Mouse (Mus musculus) G1E (cell line): ENCODE results near the gene Gipc3. TPM values are rescaled to one million over a fixed set of nuclear protein-coding genes. Genes with fewer than 3 reads are reported as not detected.

Source experiments
- ATAC-seq: 2 replicates; pipeline ENCODE4 v1.8.0; 2016; ENCODE audit warnings: mild to moderate bottlenecking; ENCODE audit not compliant: insufficient number of reproducible peaks, poor library complexity, low FRiP score, severe bottlenecking; ENCODE audit errors: extremely low read depth
- DNase-seq: peaks from one replicate; pipeline ENCODE4 v3.0.0; 2012; ENCODE audit warnings: low spot score
- H3K27me3 ChIP-seq: 2 replicates; pipeline ENCODE4 v1.6.1; 2012; ENCODE audit warnings: mild to moderate bottlenecking, low read length, inconsistent platforms; ENCODE audit not compliant: insufficient read depth
- H3K36me3 ChIP-seq: replicated peaks from 2 replicates; pipeline ENCODE3; 2012; ENCODE audit warnings: mild to moderate bottlenecking, inconsistent platforms
- H3K4me1 ChIP-seq: 2 replicates; pipeline ENCODE4 v1.6.1; 2012; ENCODE audit warnings: low read depth, low read length, inconsistent platforms, mixed read lengths; ENCODE audit not compliant: insufficient read depth
- H3K4me3 ChIP-seq: 2 replicates; pipeline ENCODE4 v1.5.1; 2012; ENCODE audit warnings: low read depth, mild to moderate bottlenecking, inconsistent platforms, low read length, moderate library complexity, mixed read lengths
- H3K9me3 ChIP-seq: replicated peaks from 2 replicates; pipeline ENCODE4 v1.6.1; 2012; ENCODE audit warnings: inconsistent platforms
- CTCF ChIP-seq: IDR thresholded peaks from 2 replicates; pipeline ENCODE4 v1.5.1; 2012; ENCODE audit warnings: low read depth, low read length, inconsistent platforms, mixed read lengths
- GATA1 ChIP-seq: IDR thresholded peaks from 2 replicates; pipeline ENCODE4 v1.6.1; 2012; ENCODE audit warnings: borderline replicate concordance, low read length, inconsistent platforms, mixed read lengths
- GATA2 ChIP-seq: IDR thresholded peaks from 2 replicates; pipeline ENCODE4 v1.6.1; 2012; ENCODE audit warnings: low read depth, low read length, inconsistent platforms, borderline replicate concordance
- POLR2AphosphoS5 ChIP-seq: IDR thresholded peaks from 2 replicates; pipeline ENCODE4 v1.6.1; 2012; ENCODE audit warnings: low read depth, low read length, inconsistent platforms; ENCODE audit not compliant: insufficient replicate concordance
- TAL1 ChIP-seq: conservative IDR thresholded peaks from 2 replicates; pipeline ENCODE4 v1.6.1; 2012; ENCODE audit warnings: low read depth, low read length, inconsistent platforms, mixed read lengths
- polyA plus RNA-seq: library from polyadenylated mRNA; stranded (reverse); fragments of >175 nt; gene quantifications from 2 replicates; pipeline ENCODE4 v1.2.3, GENCODE M21; 2012
- total RNA-seq, 2 experiments: library from RNA; stranded (forward) in 1 of 2; stranded (reverse) in 1 of 2; fragments of 200-1000 nt in 1 of 2; fragments of >200 nt in 1 of 2; fragmentation: Nextera tagmentation in 1 of 2; gene quantifications; 2 replicates each; pipeline ENCODE4 v1.2.3; 2014 to 2017

Gipc3 gene
- total and polyA plus RNA-seq, 3 experiments: 0.11 TPM; not detected in 2

GRCm38 (mm10) chr10:81382039-81382438, 39.0 kb upstream of the Gipc3 start:
- TF ChIP-seq GATA1 (no peak), TAL1 (peak; percentile 85)
- H3K4me3 ChIP-seq: peak overlapping the region; percentile 9; the same call in 1 of the 2 replicates
- no peaks in the 10 kb centered on the region for H3K9me3 ChIP-seq
- no peaks in the 10 kb centered on the region for H3K27me3 ChIP-seq
- DNase-seq (peak; percentile 62), ATAC-seq (peak; percentile 64)
- peaks cover 25% of the 10 kb centered on the region for H3K36me3 ChIP-seq
- H3K4me1 ChIP-seq: peaks cover 74% of the 10 kb centered on the region

DNA sequence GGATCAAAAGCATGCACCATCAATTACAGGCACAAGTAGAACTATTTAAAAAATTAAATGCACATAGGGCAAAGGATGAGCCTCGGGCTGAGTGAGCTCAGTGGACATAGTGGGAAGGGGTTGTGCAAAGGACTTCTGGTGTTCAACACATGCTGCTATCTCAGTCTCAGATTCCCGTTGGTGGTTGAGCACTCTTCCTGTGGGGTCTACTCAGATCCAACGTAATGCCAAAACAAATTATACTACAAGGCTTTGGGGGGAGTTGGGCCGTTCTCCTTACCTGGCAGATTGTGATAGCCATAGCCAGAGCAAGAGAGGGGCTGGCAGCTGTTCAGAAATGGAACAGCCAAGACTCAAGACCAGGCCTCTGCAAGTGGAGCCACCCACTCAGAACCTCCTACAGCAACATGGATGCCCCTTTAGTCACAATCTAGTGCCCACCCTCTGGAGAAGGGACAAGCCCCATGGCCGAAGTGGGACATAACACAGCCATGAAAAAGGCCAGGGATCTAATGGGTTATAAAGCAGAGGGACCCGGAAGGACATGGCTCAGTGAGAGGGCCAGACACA, 36.8 kb upstream of the Gipc3 start:
- no peaks in the 10 kb centered on the region for H3K9me3 ChIP-seq
- no peak for ATAC-seq
- TF ChIP-seq GATA2: no peak
- TF ChIP-seq GATA1: no peak
- no peak for TF ChIP-seq CTCF
- TF ChIP-seq POLR2AphosphoS5: no peak
- no peak for TF ChIP-seq TAL1
- no peak for DNase-seq
- peaks cover 27% of the 10 kb centered on the region for H3K36me3 ChIP-seq
- no peak overlapping the region for H3K4me3 ChIP-seq
- no peaks in the 10 kb centered on the region for H3K27me3 ChIP-seq
- peaks cover 71% of the 10 kb centered on the region for H3K4me1 ChIP-seq

GRCm38 (mm10) chr10:81379183-81379553, 36.1 kb upstream of the Gipc3 start:
- Histone ChIP-seq H3K36me3 (peaks cover 33% of the 10 kb centered on the region), H3K27me3 (no peaks in the 10 kb centered on the region), H3K4me3 (peak overlapping the region; percentile 85), H3K4me1 (peaks cover 73% of the 10 kb centered on the region), H3K9me3 (no peaks in the 10 kb centered on the region)
- no peak for ATAC-seq
- no peak for DNase-seq
- TF ChIP-seq POLR2AphosphoS5: no peak
- no peak for TF ChIP-seq TAL1
- no peak for TF ChIP-seq GATA2
- no peak for TF ChIP-seq GATA1
- TF ChIP-seq CTCF: no peak

DNA sequence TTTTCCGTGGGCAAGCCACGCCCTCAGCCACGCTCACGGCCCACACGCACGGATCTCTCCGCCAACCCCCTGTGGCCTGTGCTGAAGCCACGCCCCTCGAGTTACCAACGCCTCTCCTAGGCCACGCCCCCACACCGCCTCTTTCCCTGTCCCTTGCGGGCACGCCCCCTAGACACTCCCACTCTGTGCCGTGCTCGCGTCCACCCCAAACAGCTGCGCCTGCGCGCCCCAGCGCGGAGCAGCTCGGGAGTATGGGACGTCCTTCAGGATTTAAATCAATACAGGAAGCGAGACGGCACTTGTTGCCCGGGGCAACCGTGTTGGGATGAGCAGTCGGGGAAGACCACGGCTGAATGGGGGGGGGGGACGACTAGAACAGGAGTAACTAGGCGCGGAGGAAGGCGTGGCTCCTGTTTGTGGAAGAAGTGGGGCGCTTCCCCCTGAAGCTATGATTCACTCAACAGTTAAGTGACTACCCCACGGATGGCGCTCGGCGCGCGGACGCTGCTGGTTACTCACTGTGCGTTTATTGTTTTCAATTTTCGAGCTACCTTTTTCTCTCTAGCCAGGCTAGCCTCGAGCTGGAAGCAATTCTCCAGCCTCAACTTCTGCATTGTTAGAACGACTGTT, 35.6 kb upstream of the Gipc3 start:
- Histone ChIP-seq H3K4me3 (peak overlapping the region; percentile 85), H3K27me3 (no peaks in the 10 kb centered on the region), H3K4me1 (peaks cover 75% of the 10 kb centered on the region), H3K36me3 (peaks cover 38% of the 10 kb centered on the region), H3K9me3 (no peaks in the 10 kb centered on the region)
- TF ChIP-seq GATA1 (no peak), TAL1 (no peak), POLR2AphosphoS5 (no peak), GATA2 (no peak), CTCF (no peak)
- DNase-seq (peak; percentile 84), ATAC-seq (peak; percentile 78)

DNA sequence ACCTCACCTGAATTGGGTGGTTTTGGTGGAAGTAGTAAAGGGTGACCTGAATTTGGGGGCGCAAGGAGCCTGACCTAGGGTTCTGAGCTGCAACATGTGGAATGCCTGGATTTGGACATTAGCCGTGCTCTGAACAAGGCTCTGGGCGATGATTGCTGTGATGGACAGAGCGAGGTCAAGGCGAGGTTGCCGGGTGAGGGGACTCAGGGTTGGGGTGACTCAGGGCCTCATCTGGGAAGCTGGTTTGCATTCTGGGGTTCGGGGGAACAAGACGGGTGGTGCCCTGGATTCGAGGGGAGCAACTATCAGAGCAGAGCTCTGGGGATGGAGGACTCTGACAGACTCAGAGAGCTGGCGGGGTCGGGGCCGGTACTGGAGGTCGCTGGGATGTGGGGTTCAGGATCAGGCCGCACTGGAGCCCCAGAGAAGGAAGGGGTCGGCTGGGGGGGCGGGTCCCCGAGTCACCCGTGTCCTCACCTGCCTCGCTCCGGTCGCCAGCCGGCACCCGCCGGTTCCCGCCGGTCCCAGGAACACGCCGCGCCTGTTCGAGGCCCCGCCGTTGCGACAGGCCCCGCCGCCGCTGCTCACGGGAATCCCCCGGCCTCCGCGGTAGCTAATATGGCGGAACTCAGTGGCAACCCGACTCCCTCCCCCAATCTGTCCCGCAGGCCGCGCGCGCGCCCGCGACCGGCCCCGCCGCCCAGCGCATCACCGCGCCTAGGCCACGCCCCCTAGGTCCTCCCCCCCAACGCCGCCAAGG, 34.9 kb upstream of the Gipc3 start, which contains the start of gene Fzr1:
TSS of gene Fzr1 (minus strand) at position 724 of the 760 bp plus-strand sequence.
- peaks cover 79% of the 10 kb centered on the region for H3K4me1 ChIP-seq
- ATAC-seq: no peak

DNA sequence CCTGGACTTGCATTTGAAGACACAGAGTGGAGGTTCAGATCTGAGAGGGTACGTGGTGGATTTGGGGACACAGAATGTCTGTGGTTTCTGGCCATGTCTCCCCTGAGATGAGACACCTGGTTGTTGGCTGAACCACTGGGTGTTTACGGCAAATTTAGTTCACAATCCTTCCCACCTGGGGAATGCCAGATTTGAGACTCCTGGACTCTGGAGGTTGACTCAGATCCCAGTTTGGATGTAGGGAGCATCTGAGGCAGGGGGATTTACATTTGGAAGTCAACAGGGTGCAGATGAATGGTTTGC, 34.2 kb upstream of the Gipc3 start:
- DNase-seq (no peak), ATAC-seq (no peak)
- H3K4me3 ChIP-seq: peak overlapping the region; percentile 85
- peaks cover 51% of the 10 kb centered on the region for H3K36me3 ChIP-seq
- H3K9me3 ChIP-seq: no peaks in the 10 kb centered on the region
- H3K27me3 ChIP-seq: no peaks in the 10 kb centered on the region
- peaks cover 77% of the 10 kb centered on the region for H3K4me1 ChIP-seq
- TF ChIP-seq GATA2 (no peak), CTCF (no peak), TAL1 (no peak), POLR2AphosphoS5 (no peak), GATA1 (no peak)

More for the DNA sequence above, 34.9 kb upstream of the Gipc3 start, which contains the start of gene Fzr1:
- TF ChIP-seq CTCF (no peak), POLR2AphosphoS5 (no peak), TAL1 (no peak), GATA1 (no peak), GATA2 (no peak)
- Histone ChIP-seq H3K4me3 (peak within 1 kb of the TSS; percentile 85), H3K36me3 (peaks cover 45% of the 10 kb centered on the region), H3K27me3 (no peaks in the 10 kb centered on the region), H3K9me3 (no peaks in the 10 kb centered on the region)
- DNase-seq: no peak
